Mouse (Mus musculus): ENCODE results near the gene Hsd17b1.

Gene Hsd17b1

GRCm38 (mm10) chr11:101078121-101078520, at the start of gene Hsd17b1:
Gene Hsd17b1 (plus strand): TSS chr11:101078411.
- in situ Hi-C loops (cut with MseI, MboI) = no loop called here

- in situ Hi-C loops (cut with MseI, MboI) = no loop called here
Measured at GRCm38 (mm10) chr11:101029320-101029719, 48.9 kb upstream of the Hsd17b1 start.

GRCm38 (mm10) chr11:101030136-101030807, 47.9 kb upstream of the Hsd17b1 start:
- in situ Hi-C loops (cut with MseI, MboI) = no loop called here

- in situ Hi-C loops (cut with MseI, MboI) = no loop called here
Measured at GRCm38 (mm10) chr11:101030808-101031156, 47.4 kb upstream of the Hsd17b1 start.

- in situ Hi-C loops (cut with MseI, MboI) = no loop called here
Measured at GRCm38 (mm10) chr11:101031470-101031869, 46.7 kb upstream of the Hsd17b1 start.

- in situ Hi-C loops (cut with MseI, MboI) = no loop called here
Measured at GRCm38 (mm10) chr11:101033856-101034500, 44.2 kb upstream of the Hsd17b1 start.

GRCm38 (mm10) chr11:101034614-101035327, 43.4 kb upstream of the Hsd17b1 start:
- in situ Hi-C loops (cut with MseI, MboI) = no loop called here

- in situ Hi-C loops (cut with MseI, MboI) = no loop called here
Measured at GRCm38 (mm10) chr11:101035328-101035695, 42.9 kb upstream of the Hsd17b1 start.

- in situ Hi-C loops (cut with MseI, MboI) = no loop called here
Measured at GRCm38 (mm10) chr11:101037795-101038194, 40.4 kb upstream of the Hsd17b1 start.

GRCm38 (mm10) chr11:101045826-101046225, 32.4 kb upstream of the Hsd17b1 start:
- in situ Hi-C loops (cut with MseI, MboI) = no loop called here

- in situ Hi-C loops (cut with MseI, MboI) = no loop called here
Measured at GRCm38 (mm10) chr11:101046440-101046839, 31.8 kb upstream of the Hsd17b1 start.

GRCm38 (mm10) chr11:101047502-101047901, 30.7 kb upstream of the Hsd17b1 start:
- in situ Hi-C loops (cut with MseI, MboI) = no loop called here

- in situ Hi-C loops (cut with MseI, MboI) = no loop called here
Measured at GRCm38 (mm10) chr11:101050359-101050758, 27.9 kb upstream of the Hsd17b1 start.

- in situ Hi-C loops (cut with MseI, MboI) = no loop called here
Measured at GRCm38 (mm10) chr11:101051051-101051493, 27.1 kb upstream of the Hsd17b1 start.

- in situ Hi-C loops (cut with MseI, MboI) = no loop called here
Measured at GRCm38 (mm10) chr11:101051617-101052016, 26.6 kb upstream of the Hsd17b1 start.

GRCm38 (mm10) chr11:101052751-101053473, 25.3 kb upstream of the Hsd17b1 start:
- in situ Hi-C loops (cut with MseI, MboI) = no loop called here

- in situ Hi-C loops (cut with MseI, MboI) = no loop called here
Measured at GRCm38 (mm10) chr11:101053974-101054373, 24.2 kb upstream of the Hsd17b1 start.

- in situ Hi-C loops (cut with MseI, MboI) = loop anchor here in 1 of 2 experiments (5.0 kb wide), 1 partner anchor 73 kb away; no protein-coding TSS in a partner anchor
Measured at GRCm38 (mm10) chr11:101055418-101055817, 22.8 kb upstream of the Hsd17b1 start.

- in situ Hi-C loops (cut with MseI, MboI) = loop anchor here in 1 of 2 experiments (5.0 kb wide), 1 partner anchor 75 kb away; no protein-coding TSS in a partner anchor
Measured at GRCm38 (mm10) chr11:101056885-101057284, 21.3 kb upstream of the Hsd17b1 start.

- in situ Hi-C loops (cut with MseI, MboI) = loop anchor here in 1 of 2 experiments (5.0 kb wide), 1 partner anchor 76 kb away; no protein-coding TSS in a partner anchor
Measured at GRCm38 (mm10) chr11:101057860-101058259, 20.4 kb upstream of the Hsd17b1 start.

- in situ Hi-C loops (cut with MseI, MboI) = loop anchor here in 1 of 2 experiments (5.0 kb wide), 1 partner anchor 76 kb away; no protein-coding TSS in a partner anchor
Measured at GRCm38 (mm10) chr11:101058726-101059125, 19.5 kb upstream of the Hsd17b1 start.

GRCm38 (mm10) chr11:101059473-101059872, 18.7 kb upstream of the Hsd17b1 start:
- in situ Hi-C loops (cut with MseI, MboI) = loop anchor here in 1 of 2 experiments (5.0 kb wide), 1 partner anchor 77 kb away; no protein-coding TSS in a partner anchor

All from mouse trophoblast stem cell (cell line).